Mouse (Mus musculus) embryonic facial prominence, embryonic 13.5 days (tissue): ENCODE results near the gene Syt7. TPM values are rescaled to one million over a fixed set of nuclear protein-coding genes. Genes with fewer than 3 reads are reported as not detected.

Source experiments
- ATAC-seq: fragments of 200-750 bp; cut with Nextera tagmentation; 2 replicates; pipeline ENCODE4 v1.8.0; 2017; ENCODE audit warnings: low read depth; ENCODE audit not compliant: insufficient number of reproducible peaks, insufficient read depth, low FRiP score, low TSS enrichment
- H3K27ac ChIP-seq: fragments of 300-500 bp; sonication (generic); 2 replicates; pipeline ENCODE4 v1.5.1; 2015; ENCODE audit warnings: moderate library complexity, mild to moderate bottlenecking, inconsistent platforms
- H3K27me3 ChIP-seq: fragments of 300-500 bp; sonication (generic); 2 replicates; pipeline ENCODE4 v1.6.1; 2015; ENCODE audit warnings: mild to moderate bottlenecking, inconsistent platforms
- H3K36me3 ChIP-seq: fragments of 300-500 bp; sonication (generic); 2 replicates; pipeline ENCODE4 v1.6.1; 2015; ENCODE audit warnings: mild to moderate bottlenecking, inconsistent platforms
- H3K4me1 ChIP-seq: fragments of 300-500 bp; sonication (generic); 2 replicates; pipeline ENCODE4 v1.6.1; 2015; ENCODE audit warnings: inconsistent platforms
- H3K4me2 ChIP-seq: fragments of 300-500 bp; sonication (generic); 2 replicates; pipeline ENCODE4 v1.6.1; 2015; ENCODE audit warnings: moderate library complexity, mild to moderate bottlenecking, inconsistent platforms
- H3K4me3 ChIP-seq: fragments of 300-500 bp; sonication (generic); 2 replicates; pipeline ENCODE4 v1.5.1; 2015; ENCODE audit warnings: mild to moderate bottlenecking, inconsistent platforms
- H3K9ac ChIP-seq: fragments of 300-500 bp; sonication (generic); 2 replicates; pipeline ENCODE4 v1.6.1; 2015; ENCODE audit warnings: mild to moderate bottlenecking, inconsistent platforms
- H3K9me3 ChIP-seq: fragments of 300-500 bp; sonication (generic); 2 replicates; pipeline ENCODE4 v1.6.1; 2016; ENCODE audit warnings: inconsistent platforms
- WGBS: fragments of 180-500 bp; shearing (Covaris S2); methylation state at CpG from one replicate; pipeline ENCODE4 v1.1.7; 2015; ENCODE audit warnings: mixed read lengths; 5-methylcytosine and 5-hydroxymethylcytosine counted together
- polyA plus RNA-seq: library from polyadenylated mRNA; unstranded; fragments of >200 nt; fragmentation: Nextera tagmentation; extraction: Ambion mirVana; gene quantifications from 2 replicates; pipeline ENCODE4 v1.2.1, GENCODE M21; 2015

Gene Syt7
- polyA plus RNA-seq: 0.46 and 0.76 TPM in 2 replicates

DNA sequence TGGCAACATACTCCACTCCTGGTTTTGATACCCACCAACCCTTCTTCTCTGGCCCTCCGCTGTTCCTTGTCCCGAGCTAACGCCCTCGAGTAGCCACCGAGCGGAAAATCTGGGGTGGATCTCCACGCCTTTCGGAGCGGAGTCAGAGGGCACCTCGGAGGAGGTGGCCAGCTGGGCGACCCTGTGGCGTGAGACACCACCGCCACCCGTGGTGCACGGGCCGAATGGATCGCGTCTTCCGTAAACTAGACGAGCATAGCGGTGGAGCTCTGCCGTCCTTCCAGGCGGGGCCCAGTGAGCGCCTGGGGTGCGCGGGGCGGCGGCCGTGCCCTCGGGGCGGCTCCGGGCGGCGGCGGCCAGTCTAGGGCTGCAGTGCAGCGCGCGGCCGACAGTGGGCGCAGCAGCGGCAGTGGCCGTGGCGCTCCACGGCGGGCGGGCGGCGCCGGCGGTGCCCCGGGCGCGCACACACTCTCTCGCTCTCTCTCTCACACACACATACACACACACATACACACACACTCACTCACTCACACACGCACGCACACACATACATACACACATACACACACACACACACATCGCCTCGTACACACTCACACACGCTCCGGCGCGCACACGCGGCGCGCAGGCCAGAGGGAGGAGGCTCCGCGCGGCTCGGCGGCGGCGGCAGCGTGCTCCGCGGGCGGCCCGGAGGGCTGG, at the start of gene Syt7:
Gene Syt7 (plus strand): TSS at position 476 of the 699 bp plus-strand sequence.
- H3K9me3 ChIP-seq: no peaks in the 10 kb centered on the region
- H3K27me3 ChIP-seq: peaks cover 58% of the 10 kb centered on the region
- H3K4me1 ChIP-seq: peaks cover 20% of the 10 kb centered on the region
- peak within 1 kb of the TSS; percentile 66 for H3K4me3 ChIP-seq
- WGBS: under 1% methylated on average over 73 of the region's 78 CpGs
- no peak within 1 kb of the TSS for H3K27ac ChIP-seq
- peak within 1 kb of the TSS; percentile 92 for H3K4me2 ChIP-seq
- peak within 1 kb of the TSS; percentile 72 for H3K9ac ChIP-seq
- no peaks in the 10 kb centered on the region for H3K36me3 ChIP-seq
- ATAC-seq: peak; percentile 60

DNA sequence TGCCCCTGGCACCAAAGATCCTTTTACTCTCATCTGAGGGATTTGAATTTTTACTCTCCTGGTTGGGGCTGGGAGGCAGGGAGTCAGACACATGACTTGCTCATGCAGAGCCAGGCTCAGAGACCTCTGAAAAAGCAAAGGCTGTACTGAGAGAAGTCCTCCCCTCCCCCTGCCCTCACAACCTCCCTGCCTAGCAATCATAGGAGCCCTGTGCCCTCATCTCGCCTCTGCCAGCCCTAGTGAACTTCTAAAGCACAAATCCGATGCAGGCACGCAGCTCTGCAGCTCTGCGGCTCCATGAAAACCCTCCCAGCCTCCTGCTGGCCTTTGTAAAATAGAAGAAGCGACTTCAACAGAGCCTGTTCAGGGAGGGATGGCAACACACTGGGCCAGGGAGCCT, 49.6 kb upstream of the Syt7 start:
- ATAC-seq: no peak
- H3K36me3 ChIP-seq: no peaks in the 10 kb centered on the region
- no peak overlapping the region for H3K4me2 ChIP-seq
- 10% methylated on average over 5 of the region's 5 CpGs for WGBS
- no peak overlapping the region for H3K27ac ChIP-seq
- no peaks in the 10 kb centered on the region for H3K9me3 ChIP-seq
- peaks cover 10% of the 10 kb centered on the region for H3K4me1 ChIP-seq
- peaks cover 48% of the 10 kb centered on the region for H3K27me3 ChIP-seq
- no peak overlapping the region for H3K4me3 ChIP-seq
- no peak overlapping the region for H3K9ac ChIP-seq

DNA sequence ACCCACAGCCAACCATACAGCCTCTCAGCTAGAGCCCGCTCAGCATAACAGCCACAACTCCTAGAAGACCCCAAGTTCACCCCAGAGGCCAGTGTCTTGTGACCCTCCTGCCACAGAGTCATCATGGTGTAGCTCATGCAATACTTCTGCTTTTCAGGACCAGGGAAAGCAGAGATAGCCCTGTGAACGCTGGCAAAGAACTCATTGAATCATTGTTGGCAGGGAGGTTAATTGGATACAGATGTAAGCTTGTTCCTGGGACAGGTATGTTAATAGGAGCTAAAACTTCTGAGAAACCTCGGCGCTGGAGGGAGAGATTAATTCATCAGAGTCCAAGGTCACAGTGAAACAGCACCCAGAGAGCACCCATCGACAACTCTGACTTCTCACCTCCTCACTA, 48.2 kb upstream of the Syt7 start:
- Histone ChIP-seq H3K4me2 (no peak overlapping the region), H3K36me3 (no peaks in the 10 kb centered on the region), H3K27ac (no peak overlapping the region), H3K27me3 (peaks cover 45% of the 10 kb centered on the region), H3K9me3 (no peaks in the 10 kb centered on the region), H3K4me3 (no peak overlapping the region), H3K9ac (no peak overlapping the region), H3K4me1 (peaks cover 10% of the 10 kb centered on the region)
- WGBS: 22% methylated on average over 5 of the region's 5 CpGs
- ATAC-seq: no peak

DNA sequence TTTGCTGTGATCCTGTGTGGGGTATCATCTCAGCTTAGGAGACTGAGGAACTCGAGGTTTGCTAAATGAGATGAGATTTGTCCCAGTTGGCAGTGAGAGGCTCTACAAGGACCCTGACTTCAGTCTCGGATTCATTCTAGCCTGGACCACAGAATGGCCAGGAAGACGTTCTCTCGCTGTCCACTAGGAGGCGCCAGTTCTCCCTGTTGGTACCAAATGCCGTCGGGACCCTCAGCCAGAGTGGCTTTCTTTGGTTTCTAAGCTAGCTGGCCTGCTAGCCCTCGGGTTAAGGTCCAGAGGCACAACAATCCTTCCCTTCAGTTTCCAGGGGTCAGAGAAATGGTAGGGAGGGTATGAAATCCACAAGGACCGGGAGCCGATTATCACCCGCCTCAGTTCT, 47.7 kb upstream of the Syt7 start:
- Histone ChIP-seq H3K4me3 (no peak overlapping the region), H3K9me3 (no peaks in the 10 kb centered on the region), H3K27me3 (peaks cover 45% of the 10 kb centered on the region), H3K27ac (no peak overlapping the region), H3K9ac (no peak overlapping the region), H3K4me1 (peaks cover 10% of the 10 kb centered on the region), H3K4me2 (no peak overlapping the region), H3K36me3 (no peaks in the 10 kb centered on the region)
- WGBS: 13% methylated on average over 11 of the region's 11 CpGs
- no peak for ATAC-seq

DNA sequence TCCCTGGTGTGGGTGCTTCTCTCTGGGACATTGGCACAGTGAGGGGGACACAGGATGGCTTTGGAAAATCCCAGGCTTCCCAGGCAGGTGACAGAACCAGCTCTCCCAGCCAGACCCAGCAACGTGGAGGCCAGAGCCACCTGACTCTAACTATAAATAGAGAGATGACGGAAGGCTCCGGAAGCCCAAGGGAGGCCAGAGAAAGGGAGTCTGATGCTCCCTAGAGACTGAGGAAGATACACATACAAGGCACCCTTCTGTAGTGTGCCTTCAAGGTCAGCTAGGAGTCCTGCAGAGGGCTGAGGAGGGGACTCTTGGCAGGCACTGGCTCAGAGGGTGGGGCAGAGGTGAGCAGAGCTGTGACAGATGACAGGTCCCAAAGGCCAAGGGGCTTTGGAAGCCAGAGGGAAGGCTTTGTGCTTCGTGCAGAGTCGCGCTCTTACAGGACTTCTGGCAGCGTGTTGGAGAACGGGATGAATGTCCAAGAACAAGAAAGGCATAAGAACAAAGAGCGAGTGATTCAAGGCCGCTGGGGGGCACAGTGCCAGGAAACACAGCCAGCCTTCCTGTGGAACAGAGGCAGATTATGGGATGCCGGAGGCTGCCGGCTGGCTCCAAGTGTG, 47.0 kb upstream of the Syt7 start:
- no peak overlapping the region for H3K9ac ChIP-seq
- ATAC-seq: no peak
- H3K4me3 ChIP-seq: no peak overlapping the region
- H3K27me3 ChIP-seq: peaks cover 45% of the 10 kb centered on the region
- WGBS: 53% methylated on average over 12 of the region's 12 CpGs
- H3K27ac ChIP-seq: no peak overlapping the region
- no peaks in the 10 kb centered on the region for H3K36me3 ChIP-seq
- H3K4me1 ChIP-seq: peaks cover 10% of the 10 kb centered on the region
- H3K4me2 ChIP-seq: no peak overlapping the region
- H3K9me3 ChIP-seq: no peaks in the 10 kb centered on the region

DNA sequence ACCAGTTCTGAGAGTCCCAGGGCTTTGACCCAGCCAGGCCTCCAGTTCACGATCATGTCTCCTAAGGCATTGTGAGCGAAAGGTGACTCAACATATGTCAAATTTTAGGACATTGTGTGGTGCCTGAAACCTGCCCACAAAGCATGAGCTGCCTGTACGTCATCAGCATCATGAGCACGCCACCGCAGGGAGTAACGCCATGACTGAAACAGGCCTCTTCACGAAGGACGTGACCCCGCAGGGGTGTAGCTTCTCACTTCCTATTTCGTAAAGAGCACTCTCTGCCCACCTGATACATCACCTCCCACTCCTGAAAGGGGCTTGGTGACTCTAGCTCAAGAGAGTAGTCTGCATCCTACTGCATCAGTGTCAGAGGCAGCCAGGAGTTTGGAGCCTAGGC, 45.0 kb upstream of the Syt7 start:
- ATAC-seq: no peak
- Histone ChIP-seq H3K4me3 (no peak overlapping the region), H3K9ac (no peak overlapping the region), H3K4me1 (peaks cover 10% of the 10 kb centered on the region), H3K27ac (no peak overlapping the region), H3K36me3 (no peaks in the 10 kb centered on the region), H3K4me2 (no peak overlapping the region), H3K9me3 (no peaks in the 10 kb centered on the region), H3K27me3 (peaks cover 39% of the 10 kb centered on the region)
- WGBS: 84% methylated on average over 10 of the region's 10 CpGs

DNA sequence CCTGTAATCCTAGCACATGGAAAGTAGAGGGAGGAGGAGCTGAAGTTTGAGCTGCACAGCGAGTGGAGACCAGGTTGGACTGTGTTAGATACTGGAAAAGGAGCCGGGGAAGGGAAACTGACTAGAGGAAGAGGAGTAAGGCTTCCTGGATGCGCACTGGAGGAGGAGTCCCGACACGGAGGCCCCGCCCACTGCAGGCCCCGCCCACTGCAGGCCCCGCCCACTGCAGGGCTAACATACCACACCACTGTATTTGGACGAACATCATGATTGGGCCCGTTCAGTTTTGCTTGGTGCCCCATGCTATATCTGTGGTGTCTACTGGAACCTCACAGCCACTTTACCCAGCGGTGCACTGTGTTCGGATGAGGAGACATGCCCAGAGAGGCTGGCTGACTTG, 43.2 kb upstream of the Syt7 start:
- Histone ChIP-seq H3K4me1 (peaks cover 7% of the 10 kb centered on the region), H3K36me3 (no peaks in the 10 kb centered on the region), H3K9ac (no peak overlapping the region), H3K9me3 (no peaks in the 10 kb centered on the region), H3K4me3 (no peak overlapping the region), H3K4me2 (no peak overlapping the region), H3K27ac (no peak overlapping the region), H3K27me3 (peaks cover 30% of the 10 kb centered on the region)
- 40% methylated on average over 12 of the region's 12 CpGs for WGBS
- no peak for ATAC-seq

DNA sequence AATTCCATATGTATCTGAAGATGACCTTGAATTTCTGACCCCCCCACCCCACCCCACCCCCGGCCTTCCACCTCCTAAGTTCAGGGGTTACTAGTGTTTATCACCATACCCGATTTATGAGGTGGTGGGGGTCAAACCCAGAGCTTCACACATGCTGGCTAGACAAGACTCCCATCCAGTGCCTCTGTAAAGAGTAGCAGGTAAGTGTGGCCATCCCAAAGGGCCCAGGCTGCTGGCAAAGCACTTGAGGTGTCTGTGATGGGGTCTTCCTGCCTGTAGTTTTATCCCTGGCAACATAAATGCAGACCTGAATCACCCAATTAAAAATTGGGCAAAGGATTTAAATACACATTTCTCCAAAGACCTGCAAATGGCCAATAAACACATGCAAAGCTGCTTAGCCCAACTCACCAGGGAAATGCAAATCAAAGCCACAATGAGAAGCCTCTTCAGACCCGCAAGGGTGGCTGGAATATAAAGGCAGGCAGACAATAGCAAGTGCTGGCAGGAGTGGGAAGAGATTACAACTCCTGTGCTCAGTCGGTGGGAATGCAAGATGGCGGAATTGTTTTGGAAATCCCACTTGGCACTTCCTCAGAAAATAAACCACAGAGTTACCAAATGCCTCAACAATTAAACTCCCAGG, 41.1 kb upstream of the Syt7 start:
- H3K4me3 ChIP-seq: no peak overlapping the region
- H3K27me3 ChIP-seq: peaks cover 16% of the 10 kb centered on the region
- no peaks in the 10 kb centered on the region for H3K36me3 ChIP-seq
- no peak for ATAC-seq
- no peak overlapping the region for H3K9ac ChIP-seq
- H3K4me2 ChIP-seq: no peak overlapping the region
- no peaks in the 10 kb centered on the region for H3K9me3 ChIP-seq
- no peaks in the 10 kb centered on the region for H3K4me1 ChIP-seq
- 45% methylated on average over 5 of the region's 5 CpGs for WGBS
- H3K27ac ChIP-seq: no peak overlapping the region

DNA sequence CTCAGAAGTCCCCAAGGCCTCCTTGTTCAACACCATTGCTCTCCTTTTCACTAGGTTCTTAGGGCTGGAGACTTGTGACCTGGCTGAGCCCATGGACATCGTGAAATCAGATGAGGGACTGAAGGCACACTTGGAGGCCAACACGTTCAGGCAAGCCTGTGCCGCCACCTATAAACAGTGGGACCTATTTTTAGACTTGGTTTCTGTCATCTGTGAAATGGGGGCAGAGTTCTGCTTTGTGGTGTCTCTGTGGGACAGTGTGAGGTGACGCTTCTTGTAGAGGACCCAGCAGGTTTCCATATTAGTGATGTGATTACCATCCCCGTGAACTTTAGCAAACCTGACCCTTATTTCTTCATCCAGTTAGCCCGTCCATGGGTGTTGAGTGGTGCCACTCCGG, 36.7 kb upstream of the Syt7 start:
- H3K27me3 ChIP-seq: 0 out of 2 replicates have a peak, but pooled peaks cover 2% of the 10 kb centered on the region
- no peak overlapping the region for H3K4me3 ChIP-seq
- H3K9ac ChIP-seq: no peak overlapping the region
- ATAC-seq: no peak
- no peak overlapping the region for H3K27ac ChIP-seq
- peaks cover 5% of the 10 kb centered on the region; the same call in 1 of the 2 replicates for H3K4me1 ChIP-seq
- H3K4me2 ChIP-seq: no peak overlapping the region
- no peaks in the 10 kb centered on the region for H3K9me3 ChIP-seq
- WGBS: 87% methylated on average over 7 of the region's 7 CpGs
- H3K36me3 ChIP-seq: no peaks in the 10 kb centered on the region

DNA sequence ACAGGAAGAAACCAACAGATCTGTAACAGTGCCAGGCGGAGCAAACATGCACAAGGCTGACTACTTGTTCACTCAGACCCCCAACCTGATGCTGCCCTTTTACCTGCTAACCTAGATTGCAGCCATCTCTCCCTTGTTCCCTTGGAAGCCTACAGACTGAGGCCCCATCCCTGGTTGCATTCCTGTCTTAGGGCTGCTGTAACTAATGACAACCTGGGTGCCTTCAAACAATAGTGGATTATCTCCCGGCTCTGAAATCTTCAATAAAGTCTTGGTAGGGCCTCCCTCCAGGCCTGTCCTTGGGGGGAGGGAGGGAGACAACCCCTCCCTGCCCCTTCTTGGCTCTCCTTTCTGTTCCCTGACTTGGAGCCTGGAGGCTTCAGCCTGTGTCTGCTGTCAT, 34.1 kb upstream of the Syt7 start:
- H3K4me2 ChIP-seq: no peak overlapping the region
- no peak overlapping the region for H3K27ac ChIP-seq
- 0 out of 2 replicates have a peak, but pooled peaks cover 3% of the 10 kb centered on the region for H3K27me3 ChIP-seq
- no peak overlapping the region for H3K4me3 ChIP-seq
- no peak overlapping the region for H3K9ac ChIP-seq
- 44% methylated on average over 2 of the region's 2 CpGs for WGBS
- no peak for ATAC-seq
- no peaks in the 10 kb centered on the region for H3K9me3 ChIP-seq
- no peaks in the 10 kb centered on the region for H3K36me3 ChIP-seq
- H3K4me1 ChIP-seq: peaks cover 5% of the 10 kb centered on the region; the same call in 1 of the 2 replicates

DNA sequence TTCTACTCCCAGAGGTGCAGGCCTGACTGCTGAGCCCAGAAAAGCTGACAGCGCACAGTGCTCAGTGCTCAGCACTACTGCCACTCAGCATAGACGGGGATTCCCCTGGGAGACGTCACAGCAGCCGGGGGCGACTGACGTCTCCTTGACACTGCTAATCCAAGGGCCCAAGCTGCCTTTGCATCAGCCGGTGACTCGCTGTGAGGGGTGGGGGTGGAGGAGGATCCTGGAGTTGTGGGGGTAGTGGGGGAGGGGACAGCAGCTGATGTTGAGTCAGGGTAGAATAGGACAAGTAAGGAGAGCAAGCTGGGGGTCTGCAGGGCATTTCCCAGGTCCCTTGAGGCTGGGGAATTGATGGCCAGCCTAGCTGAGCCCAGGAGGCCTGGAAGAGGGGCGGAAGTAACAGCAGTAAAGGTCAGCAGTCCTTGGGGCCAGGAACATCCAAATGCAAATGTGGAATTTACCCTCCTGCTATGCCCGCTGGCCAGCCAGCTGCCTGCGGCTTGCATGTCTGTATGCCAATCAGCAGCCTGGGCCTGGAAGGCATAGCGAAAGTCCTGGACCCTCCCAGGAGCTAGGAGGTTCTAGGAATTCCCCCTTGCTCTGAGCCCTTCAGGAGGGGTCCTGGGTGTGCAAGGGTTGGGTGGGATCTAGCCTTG, 31.9 kb upstream of the Syt7 start:
- Histone ChIP-seq H3K4me1 (peaks cover 5% of the 10 kb centered on the region; the same call in 1 of the 2 replicates), H3K9me3 (no peaks in the 10 kb centered on the region), H3K4me2 (no peak overlapping the region), H3K36me3 (no peaks in the 10 kb centered on the region), H3K27me3 (0 out of 2 replicates have a peak, but pooled peaks cover 3% of the 10 kb centered on the region), H3K9ac (no peak overlapping the region), H3K4me3 (no peak overlapping the region), H3K27ac (no peak overlapping the region)
- WGBS: 6% methylated on average over 12 of the region's 12 CpGs
- ATAC-seq: no peak
